Mouse (Mus musculus): Measurements from ENCODE around the gene Slc16a13. TPM values are rescaled to one million over a fixed set of nuclear protein-coding genes. Genes with fewer than 3 reads are reported as not detected.

Slc16a13 gene
- total RNA-seq, 2 experiments from 2014 or later = 6.2 to 10.9 TPM

DNA sequence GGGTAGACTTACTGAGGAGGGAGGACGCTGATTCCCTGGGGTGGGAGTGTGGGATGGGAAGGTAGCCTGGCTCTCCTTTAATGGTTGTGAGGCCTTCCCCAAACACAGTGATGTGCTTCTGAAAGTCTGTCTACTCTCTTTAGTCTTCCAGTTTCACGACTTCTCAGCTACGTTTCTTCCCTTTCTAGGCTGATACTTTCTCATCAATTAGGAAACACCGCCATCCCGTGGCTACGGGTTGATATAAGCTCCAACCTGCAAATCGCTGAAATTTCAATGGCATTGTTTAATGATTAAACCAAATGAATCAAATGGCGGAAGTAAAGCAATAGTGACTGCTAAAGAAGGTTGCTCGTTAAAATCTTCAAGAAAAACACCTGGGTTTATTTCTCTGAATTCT, 8.0 kb downstream of the Slc16a13 start:
- no peak for DNase-seq (ENCODE audit: low spot score in 2 of 2)

DNA sequence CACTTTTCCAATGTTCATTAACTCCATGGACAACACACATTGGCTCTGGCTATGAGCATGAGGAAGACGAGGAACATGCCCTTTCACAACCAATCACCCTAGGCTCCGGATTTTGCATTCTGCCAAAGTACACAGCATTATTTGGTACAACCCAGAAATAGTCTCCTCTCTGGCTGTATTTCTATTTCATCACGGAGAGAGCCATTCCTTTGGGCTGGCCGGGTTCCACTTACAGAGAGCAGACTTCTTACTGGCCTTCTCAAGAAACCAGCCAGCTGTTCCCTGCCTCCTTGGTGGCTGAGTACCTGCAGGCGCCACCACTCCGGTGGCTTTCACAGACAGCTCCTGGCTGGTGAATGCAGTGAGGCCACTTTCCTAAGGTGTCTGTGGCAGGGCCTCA, 8.4 kb downstream of the Slc16a13 start, which contains the start of gene Slc16a11:
TSS of gene Slc16a11 (plus strand) at position 330 of the 400 bp plus-strand sequence.
- no peak for DNase-seq (ENCODE audit: low spot score in 2 of 2)

DNA sequence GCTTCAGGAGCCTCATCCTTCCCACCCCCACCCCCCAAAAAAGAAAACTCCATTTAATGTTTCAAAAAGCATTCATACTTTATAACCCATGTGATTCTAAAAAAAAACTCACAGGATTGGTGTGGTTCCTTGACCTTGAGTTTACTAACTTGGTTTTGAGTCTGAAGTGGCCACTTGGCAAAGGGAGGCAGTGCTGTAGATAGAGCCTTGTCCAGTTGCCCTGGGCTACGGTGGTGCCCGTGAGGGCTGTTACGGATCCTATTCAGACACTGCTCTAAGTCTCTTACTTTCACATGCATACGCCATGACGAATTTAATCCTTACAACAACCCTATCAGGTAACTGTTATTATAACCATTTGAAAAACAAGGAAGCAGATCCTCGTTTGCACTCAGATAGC, 8.9 kb downstream of the Slc16a13 start:
- no peak for DNase-seq (ENCODE audit: low spot score in 2 of 2)

DNA sequence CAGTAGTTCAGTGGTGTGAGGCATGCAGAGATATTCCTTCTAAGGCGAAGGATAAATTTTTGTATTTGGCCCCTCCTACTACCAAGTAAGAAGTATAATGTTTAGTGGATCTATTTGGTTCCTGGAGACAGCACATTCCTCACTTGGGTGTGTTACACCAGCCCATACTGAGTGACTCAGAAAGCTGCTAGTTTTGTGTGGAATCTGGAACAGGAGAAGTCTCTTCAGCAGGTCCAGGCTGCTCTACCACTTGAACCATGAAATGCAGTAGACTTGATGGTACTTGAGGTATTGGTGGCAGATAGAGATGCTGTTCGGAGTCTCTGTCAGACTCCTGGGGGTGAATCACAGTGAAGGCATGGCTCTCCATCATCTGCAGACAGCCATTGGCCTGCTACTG, 10.2 kb downstream of the Slc16a13 start:
- DNase-seq (ENCODE audit: low spot score in 2 of 2) = no peak

DNA sequence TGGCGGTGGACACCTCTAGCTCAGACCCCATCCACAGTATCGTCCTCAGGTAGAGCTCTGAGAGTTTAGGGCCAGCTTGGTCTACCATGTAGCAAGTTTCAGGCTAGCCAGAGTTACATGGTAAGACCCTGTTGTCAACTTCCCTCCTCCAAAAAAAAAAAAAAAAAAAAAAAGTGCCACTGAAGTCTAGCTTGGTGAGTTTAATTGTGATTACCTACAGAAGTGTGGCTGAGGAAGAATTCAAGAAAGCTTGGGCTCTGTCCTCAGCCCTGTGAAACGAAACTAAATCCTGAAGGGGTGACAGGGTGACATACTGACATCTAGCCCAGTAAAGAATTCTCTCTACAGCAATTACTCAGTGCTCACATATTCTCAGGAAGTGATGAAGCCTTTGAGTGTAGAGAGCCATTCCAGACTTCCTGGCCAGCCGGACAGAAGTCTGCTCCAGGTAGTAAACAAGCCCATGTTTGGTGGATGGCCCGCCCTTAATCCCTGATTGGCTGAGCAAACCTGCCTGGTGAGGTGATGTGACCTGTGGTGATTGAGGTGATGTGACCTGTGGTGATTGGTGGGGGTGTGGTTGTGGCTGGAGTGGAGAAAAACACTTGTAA, 12.0 kb downstream of the Slc16a13 start:
- DNase-seq (ENCODE audit: low spot score in 2 of 2) = no peak

DNA sequence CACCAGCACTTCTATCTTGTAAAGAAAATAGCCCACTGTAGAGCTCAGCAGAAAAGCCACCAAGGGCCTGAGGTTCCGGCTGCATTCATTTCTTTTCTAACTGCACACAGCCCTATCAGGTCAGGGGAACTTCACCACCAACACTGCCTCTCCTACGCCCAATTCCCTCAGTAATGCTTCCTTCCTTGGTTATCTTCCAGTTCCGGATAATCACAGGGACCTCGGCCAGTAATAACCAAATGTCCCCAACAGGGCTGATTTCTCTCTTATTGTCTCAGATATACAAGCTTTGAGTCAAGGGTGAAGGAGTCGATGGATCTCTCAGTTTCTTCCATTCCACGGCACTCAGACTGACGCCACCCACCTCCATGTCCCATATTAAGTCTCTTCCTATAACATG, 13.6 kb downstream of the Slc16a13 start:
- DNase-seq (ENCODE audit: low spot score in 2 of 2) = no peak

DNA sequence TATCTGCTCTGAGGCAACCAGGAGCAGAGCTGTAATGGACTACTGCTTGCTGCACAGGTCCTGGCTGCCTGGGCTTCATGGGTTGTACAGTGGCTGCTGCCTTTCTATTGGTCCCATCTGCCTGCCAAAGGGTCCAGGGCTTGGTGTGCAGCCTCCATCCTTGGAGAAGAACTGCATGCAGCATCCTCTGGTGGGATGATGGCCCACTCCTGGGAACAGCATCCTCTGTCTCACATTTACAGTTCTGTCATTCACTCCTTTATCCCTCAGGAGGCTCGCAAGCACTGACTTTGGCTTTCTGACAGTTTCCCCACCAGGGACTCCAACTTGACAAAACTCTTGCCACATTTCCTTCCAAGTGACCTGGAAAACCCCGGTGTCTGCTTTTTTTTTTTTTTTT, 14.1 kb downstream of the Slc16a13 start:
- no peak for DNase-seq (ENCODE audit: low spot score in 2 of 2)

DNA sequence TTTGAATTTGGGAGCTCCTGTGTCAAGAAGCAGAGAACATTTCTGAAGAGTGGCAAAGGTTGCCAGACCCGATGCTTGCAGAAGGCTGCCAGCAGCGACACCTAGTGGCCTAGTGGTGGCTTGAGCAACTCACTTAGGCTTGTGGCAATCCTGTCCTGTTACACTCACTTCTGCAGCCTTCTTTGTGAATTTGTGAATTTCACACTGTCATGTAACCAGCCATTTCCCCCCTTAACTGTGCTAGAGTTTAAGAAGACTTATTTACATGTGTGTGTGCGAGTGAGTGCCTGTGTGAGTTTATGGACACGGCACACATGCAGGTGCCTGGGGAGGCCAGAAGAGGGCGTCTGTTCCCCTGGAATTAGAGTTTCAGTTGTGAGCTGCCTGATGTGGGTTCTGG, 19.2 kb downstream of the Slc16a13 start:
- DNase-seq (ENCODE audit: low spot score in 2 of 2) = peak; percentile 56 to 76

DNA sequence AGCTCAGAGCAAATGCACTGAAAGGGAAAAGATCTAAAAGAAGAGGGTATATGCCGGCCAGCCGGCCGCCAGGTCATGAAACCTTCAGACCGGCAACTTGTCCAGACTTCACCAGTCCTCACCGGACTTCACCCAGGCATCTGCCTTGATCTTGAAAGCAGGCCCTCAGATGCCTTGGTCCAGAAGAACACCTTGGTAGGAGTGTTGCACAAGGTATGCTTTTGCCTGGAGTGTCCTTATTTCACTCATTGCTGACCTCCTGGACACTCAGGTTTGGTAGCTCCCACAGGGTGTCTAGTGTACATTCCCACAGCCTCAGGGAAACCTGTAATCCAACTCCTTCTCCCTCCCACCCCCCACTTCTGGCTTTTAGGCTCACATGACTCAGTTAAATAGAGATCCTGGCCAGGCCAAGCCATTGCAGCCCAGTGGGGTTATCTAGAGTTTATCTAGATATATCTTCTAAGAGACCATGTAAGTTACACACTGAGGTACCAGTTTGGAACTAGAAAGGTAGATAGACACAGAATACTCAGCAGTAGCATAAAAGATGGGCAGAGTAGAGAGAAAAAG, 20.7 kb downstream of the Slc16a13 start:
- DNase-seq (ENCODE audit: low spot score in 2 of 2) = no peak

DNA sequence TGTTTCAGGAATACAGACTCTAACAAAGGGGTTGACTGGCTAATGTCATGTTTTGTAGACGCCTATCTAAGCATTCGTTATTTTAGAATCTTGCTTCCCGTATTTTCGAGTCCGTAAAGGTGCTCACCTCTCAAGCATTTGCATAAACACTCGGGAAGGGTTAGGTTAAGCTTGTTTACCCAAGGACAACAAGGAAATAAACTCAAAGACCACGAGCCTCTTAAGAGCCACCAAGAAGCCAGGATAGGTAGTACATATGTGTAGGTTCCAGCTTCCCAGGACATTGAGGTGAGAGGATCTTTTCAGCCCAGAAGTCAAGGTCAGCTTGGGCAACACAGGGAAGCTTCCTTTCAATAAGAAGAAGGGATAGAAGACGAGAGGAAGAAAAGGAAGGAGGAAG, 21.8 kb downstream of the Slc16a13 start:
- DNase-seq (ENCODE audit: low spot score in 2 of 2) = no peak

DNA sequence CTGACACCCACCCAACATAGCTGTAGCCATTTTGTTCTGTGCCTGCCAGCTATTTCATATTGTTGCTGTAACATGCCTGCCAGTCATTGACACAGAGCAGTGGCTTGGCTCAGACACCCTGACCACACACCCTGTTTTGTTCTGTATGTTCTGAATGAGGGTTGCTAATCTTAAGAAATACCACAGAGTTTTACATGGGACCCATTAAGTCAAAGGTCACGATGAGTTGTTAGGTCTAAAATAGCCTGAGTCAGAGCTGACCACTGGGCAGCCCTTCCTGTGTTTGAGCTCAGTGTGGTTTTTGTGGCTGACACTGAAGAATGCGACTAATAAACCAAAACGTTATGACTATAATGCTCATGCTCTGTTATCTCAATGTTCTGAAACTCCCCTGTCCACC, 22.5 kb downstream of the Slc16a13 start:
- DNase-seq (ENCODE audit: low spot score in 2 of 2) = no peak

DNA sequence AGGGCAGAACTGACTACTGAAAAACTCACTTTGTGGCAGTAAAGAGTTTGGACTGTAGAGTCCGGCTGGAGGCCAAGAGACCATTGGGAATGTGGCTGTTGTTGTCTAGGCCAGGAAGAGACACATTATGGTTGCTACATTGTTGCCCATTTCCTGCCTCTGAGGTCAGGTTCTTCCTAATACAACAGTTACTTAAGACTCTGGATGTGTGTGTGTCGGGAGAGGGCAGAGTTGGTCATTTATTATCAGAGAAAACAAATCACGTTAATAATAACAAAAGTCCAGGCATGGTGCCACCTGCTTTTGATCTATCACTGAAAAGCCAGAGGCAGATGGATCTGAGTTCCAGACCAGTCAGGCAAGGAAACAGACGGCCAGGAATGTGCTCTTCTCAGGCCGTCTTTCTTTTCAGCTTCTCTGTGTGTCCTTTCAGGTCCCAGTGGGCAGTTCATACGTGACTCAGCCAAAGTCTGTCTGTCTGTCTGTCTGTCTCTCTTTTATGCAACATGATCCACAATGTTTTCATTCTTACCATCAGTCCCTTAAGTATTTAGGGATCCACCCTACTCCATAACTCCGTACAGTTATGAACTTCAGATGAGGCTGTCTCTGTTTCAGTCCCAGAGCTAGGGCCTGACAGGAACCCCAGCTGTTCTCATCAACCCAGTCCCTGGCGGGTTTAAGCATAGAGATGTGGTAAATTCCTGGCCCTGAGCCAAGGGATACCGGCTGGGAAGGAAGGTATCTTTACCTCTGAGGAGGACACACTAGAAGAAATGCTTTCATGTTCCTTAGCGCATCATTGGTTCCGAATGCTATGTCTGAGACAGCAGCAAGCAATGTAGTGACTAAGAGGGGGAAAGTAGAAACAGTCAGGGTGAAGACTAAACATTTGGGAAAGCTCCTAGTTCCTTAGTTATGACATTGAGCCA, 27.2 kb downstream of the Slc16a13 start:
- DNase-seq (ENCODE audit: low spot score in 2 of 2) = no peak

DNA sequence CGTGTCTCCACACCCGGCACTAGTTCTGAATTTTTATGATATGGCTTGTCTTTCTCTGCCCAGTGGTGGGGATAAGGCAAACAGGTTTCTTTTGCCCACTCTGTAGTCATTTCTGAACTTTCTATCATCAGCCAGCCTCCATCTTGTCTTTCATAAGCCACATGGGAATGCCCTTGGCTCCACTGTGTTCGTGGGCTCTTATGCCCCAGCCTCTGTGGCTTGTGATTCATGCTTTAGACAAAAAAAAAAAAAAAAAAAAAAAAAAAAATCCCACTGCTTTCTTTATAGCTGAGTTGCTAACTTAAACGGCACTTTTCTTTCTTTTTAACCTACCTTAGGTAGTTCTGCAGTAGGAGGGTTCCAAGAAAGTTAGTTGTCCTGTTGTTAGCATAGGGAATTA, 28.7 kb downstream of the Slc16a13 start:
- DNase-seq (ENCODE audit: low spot score in 2 of 2) = no peak

DNA sequence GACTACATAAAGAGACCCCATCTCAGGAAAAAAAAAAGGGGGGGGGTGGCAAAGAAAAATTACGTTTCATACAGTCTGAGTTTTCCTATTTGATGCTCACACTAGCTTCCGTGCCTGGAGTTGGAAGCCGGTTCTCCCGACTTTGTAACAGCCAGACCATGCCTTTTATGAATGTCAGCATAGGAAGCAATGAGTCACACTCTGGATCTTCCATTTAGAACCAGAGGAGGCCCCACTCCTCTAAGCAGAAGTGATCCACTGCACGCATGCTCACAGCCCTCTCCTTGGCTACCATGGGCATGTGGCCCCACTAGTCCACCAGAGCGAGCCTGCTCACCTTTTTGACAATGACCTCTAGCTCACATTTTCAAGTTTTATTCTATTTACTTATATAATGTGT, 29.7 kb downstream of the Slc16a13 start:
- no peak for DNase-seq (ENCODE audit: low spot score in 2 of 2)

DNA sequence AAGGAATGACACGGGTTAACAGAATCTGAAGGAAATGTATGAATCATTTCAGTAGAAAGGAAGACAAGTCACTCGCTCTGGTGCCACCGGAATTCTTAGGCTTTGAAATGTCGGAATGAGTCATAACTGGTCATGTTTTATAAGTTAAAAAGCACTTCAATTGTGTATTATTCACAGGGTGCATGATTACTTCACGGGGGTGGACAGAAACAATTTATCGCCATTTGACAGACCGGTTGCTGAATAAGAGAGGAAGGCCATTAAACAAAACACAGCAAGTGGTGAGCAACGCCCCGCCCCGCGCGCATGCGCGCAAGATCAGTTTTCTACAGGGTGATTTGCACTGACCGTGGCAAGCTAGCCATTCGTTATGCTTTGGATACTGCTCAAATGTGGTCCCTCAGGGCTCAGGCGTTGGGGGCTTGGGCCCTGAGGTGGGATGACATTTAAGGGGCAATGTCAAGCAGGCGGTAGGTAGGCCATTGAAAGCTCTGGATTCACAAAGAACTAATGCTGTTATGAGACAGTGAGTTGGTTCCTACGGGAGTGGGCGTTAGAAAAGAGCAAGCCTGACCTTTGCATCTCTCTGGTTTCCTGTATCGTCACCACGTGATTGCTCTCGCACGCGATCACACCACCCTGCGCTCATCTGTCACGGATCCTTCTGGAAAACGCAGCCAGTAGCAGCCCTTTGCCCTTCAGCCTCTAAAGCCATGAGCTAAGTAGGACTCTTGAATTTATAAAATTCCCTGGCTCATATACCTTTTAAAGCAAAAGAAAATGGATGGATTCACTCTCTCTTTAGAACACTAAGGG, 31.3 kb downstream of the Slc16a13 start:
- peak; percentile 18 to 45 for DNase-seq (ENCODE audit: low spot score in 2 of 2)

DNA sequence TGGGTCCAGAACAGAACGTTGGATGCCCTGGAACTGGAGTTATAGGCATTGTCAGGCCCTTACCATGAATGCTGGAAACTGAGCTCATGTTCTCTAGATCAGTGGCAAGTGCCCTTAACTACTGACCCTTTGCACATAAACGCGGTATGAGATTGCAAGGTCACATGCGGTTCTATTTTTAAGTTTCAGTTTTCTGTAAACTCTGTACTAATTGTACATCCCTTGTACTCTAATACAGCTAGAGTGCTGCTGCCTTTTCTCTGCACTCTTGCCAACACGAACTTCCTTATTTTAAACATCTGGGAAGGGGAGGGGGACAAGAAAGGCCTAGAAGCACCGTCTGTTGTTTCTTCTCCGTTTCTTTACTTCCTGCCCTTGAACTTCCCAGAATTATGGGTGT, 35.7 kb downstream of the Slc16a13 start:
- no peak for DNase-seq (ENCODE audit: low spot score in 2 of 2)

DNA sequence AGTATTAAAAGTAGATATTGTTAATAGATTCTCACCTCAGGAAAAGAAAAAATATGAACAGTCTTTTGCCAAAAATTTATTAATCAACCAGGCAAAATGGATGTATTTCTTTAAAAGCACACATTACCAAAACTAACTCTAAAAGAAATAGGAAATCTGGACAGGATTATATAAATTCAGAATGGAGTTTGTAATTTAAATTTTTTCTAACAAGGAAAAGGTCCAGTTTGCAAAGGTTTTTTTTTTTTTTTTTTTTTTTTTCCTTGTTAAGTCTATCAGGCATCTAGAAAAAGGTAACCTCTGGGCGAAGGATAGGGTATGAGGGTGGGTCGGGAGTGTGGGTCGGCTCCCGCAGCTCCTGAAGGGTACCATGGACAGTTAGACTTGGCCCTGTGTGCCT, 40.4 kb downstream of the Slc16a13 start:
- DNase-seq (ENCODE audit: low spot score in 2 of 2) = no peak

DNA sequence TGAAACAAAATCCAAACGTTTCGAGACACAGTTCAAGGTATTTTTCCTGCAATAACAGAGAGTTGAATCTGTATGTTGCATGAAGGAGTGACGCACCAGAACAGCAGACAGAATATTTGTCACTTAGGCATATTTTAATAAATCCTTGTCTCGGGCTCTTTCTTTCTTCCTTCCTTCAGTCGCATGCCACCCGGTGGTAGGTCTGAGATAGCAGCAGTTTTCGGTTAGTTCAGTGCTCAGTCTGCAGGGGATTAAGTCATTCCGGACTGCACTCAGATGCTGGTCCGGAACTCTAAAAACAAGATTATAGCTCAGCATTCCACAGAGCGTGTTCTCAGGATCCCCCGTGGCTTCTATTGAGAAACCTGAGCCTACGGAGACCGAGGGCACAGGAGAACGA, 41.5 kb downstream of the Slc16a13 start:
- DNase-seq (ENCODE audit: low spot score in 2 of 2) = no peak

DNA sequence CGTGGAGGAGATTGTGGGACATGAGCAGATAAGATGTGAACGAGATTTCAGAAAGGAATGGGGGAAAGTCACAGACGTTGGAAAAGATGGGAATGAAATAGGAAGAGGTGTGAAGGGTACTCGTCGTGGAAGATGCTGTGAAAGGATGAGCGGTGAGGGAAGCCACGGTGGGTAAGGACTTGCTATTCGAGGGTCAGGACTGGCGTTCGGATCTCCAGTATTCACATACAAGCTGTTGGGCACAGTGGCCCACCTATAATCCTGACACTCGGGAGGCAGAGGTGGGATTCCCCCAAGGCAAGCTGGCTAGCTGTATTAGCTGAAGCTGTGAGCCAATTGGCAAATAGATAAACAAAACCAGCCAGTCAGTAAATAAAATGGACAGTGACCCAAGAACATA, 42.1 kb downstream of the Slc16a13 start:
- no peak for DNase-seq (ENCODE audit: low spot score in 2 of 2)

DNA sequence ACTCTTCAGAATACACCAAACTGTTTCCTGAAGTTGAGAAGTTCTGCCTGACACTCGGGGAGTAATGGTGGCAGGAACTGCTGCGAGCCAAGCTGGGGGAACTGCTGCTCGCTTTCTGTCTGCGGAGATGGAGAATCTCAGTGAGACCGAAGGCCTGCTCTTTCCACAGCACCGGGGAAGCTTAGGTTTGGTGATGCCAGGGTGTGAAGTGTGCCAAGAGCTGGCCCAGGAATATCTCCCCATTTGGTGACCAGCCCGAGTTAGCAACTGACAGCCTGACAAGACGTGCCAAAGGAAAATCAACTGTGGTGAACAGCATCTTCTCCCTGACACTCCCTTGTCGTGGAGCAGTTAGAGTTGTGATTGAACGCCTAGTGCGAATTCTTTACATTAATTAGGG, 42.6 kb downstream of the Slc16a13 start:
- DNase-seq (ENCODE audit: low spot score in 2 of 2) = no peak

DNA sequence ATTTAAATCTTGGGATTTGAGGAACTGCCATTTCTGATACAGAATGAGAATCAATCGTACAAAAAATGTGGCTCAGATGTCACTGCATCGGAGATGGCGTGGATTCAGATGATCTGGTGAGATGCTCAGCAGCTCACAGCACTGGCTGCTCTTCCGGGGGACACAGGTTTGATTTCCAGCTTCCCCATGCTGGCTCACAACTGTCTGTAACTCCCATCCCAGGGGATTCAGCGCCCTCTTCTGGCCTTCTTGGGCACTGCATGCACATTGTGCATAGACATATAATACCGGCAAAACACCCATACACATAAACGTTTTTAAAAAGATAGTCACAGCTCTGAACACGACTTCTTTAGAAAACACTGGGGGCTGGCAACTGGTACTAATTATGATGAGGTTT, 43.2 kb downstream of the Slc16a13 start:
- no peak for DNase-seq (ENCODE audit: low spot score in 2 of 2)

DNA sequence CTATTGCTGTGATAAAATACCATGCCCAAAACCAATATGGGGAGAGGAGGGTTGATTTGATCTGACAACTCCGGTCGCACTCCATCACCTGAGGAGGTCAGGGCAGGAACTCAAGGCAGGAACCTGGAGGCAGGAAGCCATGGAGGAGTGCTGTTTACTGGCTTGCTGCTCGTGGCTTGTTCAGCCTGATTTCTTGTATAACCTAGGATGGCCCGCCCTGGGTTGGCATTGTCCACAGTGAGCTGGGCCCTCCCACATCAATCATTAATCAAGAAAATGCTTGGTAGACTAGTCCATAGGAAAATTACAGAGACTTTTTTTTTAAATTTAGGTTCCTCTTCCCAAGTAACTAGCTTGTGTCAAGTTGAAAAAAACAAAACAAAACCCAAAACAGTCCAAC, 46.4 kb downstream of the Slc16a13 start:
- no peak for DNase-seq (ENCODE audit: low spot score in 2 of 2)

Measured in adrenal gland, postnatal 4 days (tissue).